22 mouse cellular contexts compared by ENCODE assay signal in genomic region chr17:3344872-3345271, GRCm38 (mm10). TPM values are rescaled to one million over a fixed set of nuclear protein-coding genes. Genes with fewer than 3 reads are reported as not detected.
DNase-seq lines count a peak whose midpoint lies in the region; ATAC-seq and TF ChIP-seq lines count a peak whose summit lies in the region.
"Had no signal": no experiment of that assay in that cellular context is flagged by ENCODE, and none has a peak within 500 bp of the region (broad histone marks: within the 10 kb centered on the region; RNA-seq: fewer than 3 reads in every experiment).

No protein-coding gene starts in this region.

- H3K4me3 ChIP-seq in forebrain, embryonic 15.5 days: no peak overlapping the region
- no peak overlapping the region for H3K4me3 ChIP-seq in forebrain, embryonic 10.5 days
- H3K4me3 ChIP-seq in forebrain, embryonic 16.5 days (replicated peaks; ENCODE audit: low read length): no peak overlapping the region
- H3K4me3 ChIP-seq in limb, embryonic 12.5 days (replicated peaks): no peak overlapping the region
- H3K4me3 ChIP-seq: heart, embryonic 10.5 days; liver, embryonic 13.5 days; megakaryocyte, embryonic 14.5 days; myocyte; stomach, embryonic 15.5 days had no signal

- no peaks in the 10 kb centered on the region for H3K9me3 ChIP-seq in forebrain, embryonic 15.5 days
- H3K9me3 ChIP-seq in forebrain, embryonic 10.5 days: no peaks in the 10 kb centered on the region
- H3K9me3 ChIP-seq in forebrain, embryonic 16.5 days (ENCODE audit: control insufficient read depth, low read length): no peaks in the 10 kb centered on the region
- no peaks in the 10 kb centered on the region for H3K9me3 ChIP-seq in limb, embryonic 12.5 days
- H3K9me3 ChIP-seq: heart, embryonic 10.5 days; liver, embryonic 13.5 days; megakaryocyte, embryonic 14.5 days; stomach, embryonic 15.5 days had no signal

- TF ChIP-seq POLR2A in brain, embryonic 14.5 days (IDR thresholded peaks at IDR 0.05; ENCODE audit: borderline replicate concordance, extremely low read depth, insufficient read depth, insufficient read length, poor library complexity, severe bottlenecking): no peak

- no peak for DNase-seq in forebrain, embryonic 10.5 days (ENCODE audit: extremely low spot score, low spot score)
- peak; percentile 52 for DNase-seq in brain, embryonic 14.5 days (ENCODE audit: low read depth)
- DNase-seq in yolk sac, embryonic 10.5 days (ENCODE audit: low spot score): no peak
- DNase-seq in lung, postnatal 25 days (ENCODE audit: low spot score): no peak
- DNase-seq in layer of hippocampus, postnatal 10 days (ENCODE audit: low spot score in 2 of 2): no peak
- DNase-seq: adrenal gland, adult 2 months; cerebellum, postnatal 25 days; gastrocnemius, postnatal 14 days; heart, postnatal 10 days; kidney, adult 8-10 months; kidney, postnatal 36 days; liver, embryonic 13.5 days; thymus, adult 2 months had no signal

- H3K36me3 ChIP-seq in forebrain, embryonic 15.5 days: no peaks in the 10 kb centered on the region
- no peaks in the 10 kb centered on the region for H3K36me3 ChIP-seq in forebrain, embryonic 10.5 days (replicated peaks)
- no peaks in the 10 kb centered on the region for H3K36me3 ChIP-seq in forebrain, embryonic 16.5 days (ENCODE audit: control insufficient read depth, insufficient read depth)
- H3K36me3 ChIP-seq in limb, embryonic 12.5 days: no peaks in the 10 kb centered on the region
- H3K36me3 ChIP-seq: heart, embryonic 10.5 days; liver, embryonic 13.5 days; stomach, embryonic 15.5 days had no signal

- H3K4me1 ChIP-seq in forebrain, embryonic 15.5 days: peaks cover 49% of the 10 kb centered on the region
- peaks cover 15% of the 10 kb centered on the region for H3K4me1 ChIP-seq in forebrain, embryonic 10.5 days
- H3K4me1 ChIP-seq in forebrain, embryonic 16.5 days (replicated peaks; ENCODE audit: control insufficient read depth, insufficient read depth, low read length): peaks cover 40% of the 10 kb centered on the region
- H3K4me1 ChIP-seq in limb, embryonic 12.5 days (replicated peaks): peaks cover 35% of the 10 kb centered on the region
- H3K4me1 ChIP-seq: liver, embryonic 13.5 days; megakaryocyte, embryonic 14.5 days had no signal

- TF ChIP-seq CTCF in brain, embryonic 14.5 days (IDR thresholded peaks at IDR 0.05; ENCODE audit: borderline replicate concordance, extremely low read depth, insufficient read depth, insufficient read length): no peak

- 33% methylated on average over 7 of the region's 7 CpGs for WGBS in forebrain, embryonic 15.5 days
- WGBS in forebrain, embryonic 10.5 days: 75% methylated on average over 7 of the region's 7 CpGs
- 25% methylated on average over 7 of the region's 7 CpGs for WGBS in forebrain, embryonic 16.5 days
- WGBS in limb, embryonic 12.5 days: 55% methylated on average over 7 of the region's 7 CpGs

- peak overlapping the region; percentile 74 for H3K27ac ChIP-seq in forebrain, embryonic 15.5 days (replicated peaks)
- no peak overlapping the region for H3K27ac ChIP-seq in forebrain, embryonic 10.5 days
- H3K27ac ChIP-seq in forebrain, embryonic 16.5 days (ENCODE audit: low read length): peak overlapping the region; percentile 65
- H3K27ac ChIP-seq in limb, embryonic 12.5 days: peak overlapping the region; percentile 66; the same call in 1 of the 2 replicates
- H3K27ac ChIP-seq: heart, embryonic 10.5 days; liver, embryonic 13.5 days; stomach, embryonic 15.5 days had no signal

- peak overlapping the region; percentile 20 for H3K4me2 ChIP-seq in forebrain, embryonic 15.5 days (replicated peaks)
- peak overlapping the region; percentile 13; the same call in 1 of the 2 replicates for H3K4me2 ChIP-seq in forebrain, embryonic 16.5 days (ENCODE audit: low read length)
- no peak overlapping the region; the same call in 1 of the 2 replicates for H3K4me2 ChIP-seq in limb, embryonic 12.5 days
- H3K4me2 ChIP-seq: liver, embryonic 13.5 days; stomach, embryonic 15.5 days had no signal

- H3K9ac ChIP-seq in forebrain, embryonic 15.5 days (replicated peaks): peak overlapping the region; percentile 30; the same call in 1 of the 2 replicates
- peak overlapping the region; percentile 33; the same call in 1 of the 2 replicates for H3K9ac ChIP-seq in forebrain, embryonic 16.5 days (replicated peaks; ENCODE audit: low read depth, low read length)
- no peak overlapping the region for H3K9ac ChIP-seq in limb, embryonic 12.5 days (replicated peaks)
- H3K9ac ChIP-seq: liver, embryonic 13.5 days; stomach, embryonic 15.5 days had no signal

- no peak for ATAC-seq in forebrain, embryonic 15.5 days (replicated peaks)
- 0 out of 2 replicates have a peak, but pooled peaks have one; percentile 7 for ATAC-seq in forebrain, embryonic 16.5 days
- ATAC-seq in limb, embryonic 12.5 days (ENCODE audit: insufficient number of reproducible peaks, insufficient read depth, low FRiP score, low TSS enrichment, low read depth): no peak
- ATAC-seq: inflammation-experienced regulatory T-cells, adult 6 months had no signal

- no peaks in the 10 kb centered on the region for H3K27me3 ChIP-seq in forebrain, embryonic 15.5 days
- no peaks in the 10 kb centered on the region for H3K27me3 ChIP-seq in forebrain, embryonic 10.5 days (ENCODE audit: poor library complexity, severe bottlenecking)
- H3K27me3 ChIP-seq in forebrain, embryonic 16.5 days (replicated peaks; ENCODE audit: control insufficient read depth, insufficient read depth, low read length): no peaks in the 10 kb centered on the region
- H3K27me3 ChIP-seq in limb, embryonic 12.5 days: no peaks in the 10 kb centered on the region
- H3K27me3 ChIP-seq: CH12.LX; liver, embryonic 13.5 days; stomach, embryonic 15.5 days had no signal

RNA-seq across cellular contexts. Expression of gene Tiam2, which starts 18.5 kb away (rescaled TPM):
- 119 and 122 TPM in 2 replicates for polyA plus RNA-seq in forebrain, embryonic 15.5 days (2015; fragmentation: Nextera tagmentation; extraction: Ambion mirVana)
- 4.4 and 5.3 TPM in 2 replicates for polyA plus RNA-seq in forebrain, embryonic 10.5 days (2016; fragmentation: Nextera tagmentation; extraction: Ambion mirVana)
- 17.5 and 48.1 TPM in 2 replicates for polyA plus RNA-seq in brain, embryonic 14.5 days (2012; rRNA removed)
- polyA plus RNA-seq in forebrain, embryonic 16.5 days (2015; fragmentation: Nextera tagmentation; extraction: Ambion mirVana): 137 and 155 TPM in 2 replicates
- 19.4 and 20.6 TPM in 2 replicates for polyA plus RNA-seq in limb, embryonic 12.5 days (2016; fragmentation: Nextera tagmentation; extraction: Ambion mirVana)
- 10 to 100 TPM; 24.2 to 29.0 TPM for total RNA-seq in layer of hippocampus, postnatal 10 days (2021)
